Mouse (Mus musculus): Measurements from ENCODE around the gene Btf3. TPM values are rescaled to one million over a fixed set of nuclear protein-coding genes. Genes with fewer than 3 reads are reported as not detected.

The Btf3 gene
- total RNA-seq, 2 experiments from 2014 or later = 240 to 268 TPM

GRCm38 (mm10) chr13:98279686-98280085, 37.1 kb downstream of the Btf3 start, which contains the start of gene Gm21976:
Gene Gm21976, plus strand, starts transcription at chr13:98279887.
- DNase-seq (ENCODE audit: low spot score in 2 of 2) = no peak

DNA sequence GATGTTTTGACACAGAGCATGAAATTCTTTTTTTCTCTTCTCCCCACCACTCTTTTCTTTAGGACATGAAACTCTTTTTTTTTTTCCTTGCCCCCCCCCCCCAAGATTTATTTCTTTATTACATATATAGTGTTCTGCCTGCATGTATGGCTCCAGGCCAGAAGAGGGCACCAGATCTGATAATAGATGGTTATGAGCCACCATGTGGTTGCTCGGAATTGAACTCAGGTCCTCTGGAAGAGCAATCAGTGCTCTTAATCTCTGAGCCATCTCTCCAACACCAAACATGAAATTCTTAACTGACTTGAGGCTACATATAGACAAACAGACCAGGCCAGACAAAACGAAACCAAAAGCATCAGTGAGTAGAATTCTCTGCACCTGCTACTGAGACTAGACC, 39.3 kb downstream of the Btf3 start:
- DNase-seq (ENCODE audit: low spot score in 2 of 2) = no peak

DNA sequence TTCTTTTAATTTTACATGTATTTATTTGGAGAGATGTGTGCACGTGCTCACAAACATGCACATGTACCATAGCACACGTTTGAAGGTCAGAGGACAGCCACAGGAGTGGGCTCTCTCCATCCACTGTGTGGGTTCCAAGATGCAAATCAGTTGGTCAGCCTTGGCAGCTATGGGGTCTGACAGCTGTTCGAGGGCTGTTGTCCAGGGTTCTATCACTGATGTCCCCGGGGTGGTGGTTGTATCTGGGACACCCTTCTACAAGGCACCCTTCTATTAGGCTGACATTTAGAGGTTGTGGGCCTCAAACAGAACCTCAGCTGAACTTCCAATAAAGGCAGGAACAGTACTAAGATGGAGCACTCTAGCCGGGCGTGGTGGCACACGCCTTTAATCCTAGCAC, 40.6 kb downstream of the Btf3 start:
- no peak for DNase-seq (ENCODE audit: low spot score in 2 of 2)

- DNase-seq (ENCODE audit: low spot score in 2 of 2) = no peak
Measured at GRCm38 (mm10) chr13:98275646-98276045, 41.2 kb downstream of the Btf3 start.

DNA sequence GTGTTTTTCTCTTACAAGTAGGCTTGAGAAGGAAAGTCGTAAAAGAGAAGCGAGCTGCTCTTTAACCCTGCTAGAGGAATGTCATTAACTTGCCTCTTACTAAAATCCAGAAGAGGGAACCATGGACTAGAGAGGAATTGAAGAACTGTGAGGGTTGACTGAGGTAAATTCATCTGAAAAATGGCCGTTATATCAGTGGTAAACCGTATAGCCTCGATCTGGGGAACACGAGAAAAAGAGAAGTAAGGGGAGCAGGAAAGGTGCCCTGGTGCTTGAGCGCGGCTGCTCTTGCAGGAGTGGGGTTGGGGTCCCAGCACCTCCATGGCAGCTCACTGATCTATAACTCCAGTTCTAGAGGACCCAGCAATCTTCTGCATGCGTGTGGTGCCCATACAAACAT, 42.8 kb downstream of the Btf3 start:
- DNase-seq (ENCODE audit: low spot score in 2 of 2) = no peak

DNA sequence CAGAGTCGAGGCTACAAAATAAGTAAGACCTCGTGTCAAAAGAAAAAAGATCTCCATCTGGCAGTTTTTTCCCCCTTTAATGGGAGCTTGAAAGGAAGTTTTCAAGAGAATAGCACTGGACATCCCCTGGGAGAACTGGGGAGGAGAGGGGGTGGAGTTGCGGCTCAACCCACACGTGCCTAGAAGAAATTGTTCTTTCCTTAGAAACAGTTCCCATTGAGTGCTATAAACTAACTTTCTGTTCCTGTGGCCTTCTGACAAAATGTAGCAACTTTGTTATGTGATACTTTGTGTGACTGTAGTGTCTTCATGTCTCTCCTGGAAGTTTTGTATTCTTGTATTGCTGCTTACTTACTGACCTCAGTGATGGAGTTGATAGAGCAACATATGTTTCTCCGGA, 52.7 kb downstream of the Btf3 start:
- DNase-seq (ENCODE audit: low spot score in 2 of 2) = no peak

GRCm38 (mm10) chr13:98263458-98263987, 53.3 kb downstream of the Btf3 start:
- DNase-seq (ENCODE audit: low spot score in 2 of 2) = no peak

GRCm38 (mm10) chr13:98262636-98263457, 54.0 kb downstream of the Btf3 start, which contains the start of the genes Utp15 and Ankra2:
Gene Utp15, minus strand, starts transcription at chr13:98263041.
Gene Ankra2, plus strand, starts transcription at chr13:98263074.
- DNase-seq (ENCODE audit: low spot score in 2 of 2) = peak; percentile 98

Other genes starting within 250 kb of the Btf3 start
- 10 to 100 TPM; 76.3 to 80.5 TPM for gene Arhgef28, start 110.6 kb downstream of the Btf3 start, total RNA-seq (2021)
- gene Utp15, start 54.0 kb downstream of the Btf3 start, total RNA-seq (2021) = 10 to 100 TPM; 22.3 to 22.6 TPM
- 10 to 100 TPM; 59.2 to 60.1 TPM for gene Ankra2, start 53.9 kb downstream of the Btf3 start, total RNA-seq (2021)
- not detected for gene Gm21976, start 37.1 kb downstream of the Btf3 start, total RNA-seq (2021)
- 1 to 10 TPM; 1.5 to 1.6 TPM for gene Foxd1, start 37.2 kb upstream of the Btf3 start, total RNA-seq (2021)
- not detected for gene Gm10320, start 175.0 kb upstream of the Btf3 start, total RNA-seq (2021)

All from layer of hippocampus, postnatal 10 days (tissue).